Mouse (Mus musculus): ENCODE measurements around the gene Clcc1.
"Not testable (repeated sequence)": the region's sequence is repeated elsewhere in the genome, so short reads cannot be mapped to it uniquely, and the experiment has no call there.

Clcc1 gene

GRCm38 (mm10) chr3:108653710-108654379 is at the start of gene Clcc1:
TSS of gene Clcc1 (plus strand) at chr3:108653913.
- DNase-seq (ENCODE audit: low spot score) = peak; percentile 96

GRCm38 (mm10) chr3:108608906-108609305 is 44.8 kb upstream of the Clcc1 start:
- DNase-seq (ENCODE audit: low spot score) = no peak

- DNase-seq (ENCODE audit: low spot score) = no peak
Observed at GRCm38 (mm10) chr3:108634761-108635160, 19.0 kb upstream of the Clcc1 start.

GRCm38 (mm10) chr3:108639412-108639811 is 14.3 kb upstream of the Clcc1 start:
- no peak for DNase-seq (ENCODE audit: low spot score)

GRCm38 (mm10) chr3:108640998-108641397 is 12.7 kb upstream of the Clcc1 start:
- no peak for DNase-seq (ENCODE audit: low spot score)

- DNase-seq (ENCODE audit: low spot score) = no peak
Observed at GRCm38 (mm10) chr3:108644856-108645255, 8.9 kb upstream of the Clcc1 start.

- DNase-seq (ENCODE audit: low spot score) = no peak
Observed at GRCm38 (mm10) chr3:108646036-108646435, 7.7 kb upstream of the Clcc1 start.

GRCm38 (mm10) chr3:108647681-108648080 is 6.0 kb upstream of the Clcc1 start:
- DNase-seq (ENCODE audit: low spot score) = not testable (repeated sequence)

- peak; percentile 2 for DNase-seq (ENCODE audit: low spot score)
Observed at GRCm38 (mm10) chr3:108652866-108653642, 659 bp upstream of the Clcc1 start.

- no peak for DNase-seq (ENCODE audit: low spot score)
Observed at GRCm38 (mm10) chr3:108654566-108654965, 853 bp downstream of the Clcc1 start.

- no peak for DNase-seq (ENCODE audit: low spot score)
Observed at GRCm38 (mm10) chr3:108655486-108655885, 1.8 kb downstream of the Clcc1 start.

- no peak for DNase-seq (ENCODE audit: low spot score)
Observed at GRCm38 (mm10) chr3:108658612-108659011, 4.9 kb downstream of the Clcc1 start.

- no peak for DNase-seq (ENCODE audit: low spot score)
Observed at GRCm38 (mm10) chr3:108660941-108661340, 7.2 kb downstream of the Clcc1 start.

- no peak for DNase-seq (ENCODE audit: low spot score)
Observed at GRCm38 (mm10) chr3:108676616-108677015, 22.9 kb downstream of the Clcc1 start.

- DNase-seq (ENCODE audit: low spot score) = no peak
Observed at GRCm38 (mm10) chr3:108681004-108681403, 27.3 kb downstream of the Clcc1 start.

- not testable (repeated sequence) for DNase-seq (ENCODE audit: low spot score)
Observed at GRCm38 (mm10) chr3:108683597-108683996, 29.9 kb downstream of the Clcc1 start.

- DNase-seq (ENCODE audit: low spot score) = no peak
Observed at GRCm38 (mm10) chr3:108685701-108686100, 32.0 kb downstream of the Clcc1 start.

GRCm38 (mm10) chr3:108689015-108689441 is 35.3 kb downstream of the Clcc1 start:
- DNase-seq (ENCODE audit: low spot score) = no peak

- no peak for DNase-seq (ENCODE audit: low spot score)
Observed at GRCm38 (mm10) chr3:108689446-108689845, 35.7 kb downstream of the Clcc1 start.

- no peak for DNase-seq (ENCODE audit: low spot score)
Observed at GRCm38 (mm10) chr3:108689979-108690378, 36.3 kb downstream of the Clcc1 start.

GRCm38 (mm10) chr3:108694321-108694720 is 40.6 kb downstream of the Clcc1 start:
- DNase-seq (ENCODE audit: low spot score) = peak; percentile 36

GRCm38 (mm10) chr3:108698662-108699061 is 44.9 kb downstream of the Clcc1 start:
- no peak for DNase-seq (ENCODE audit: low spot score)

GRCm38 (mm10) chr3:108699786-108700185 is 46.1 kb downstream of the Clcc1 start:
- DNase-seq (ENCODE audit: low spot score) = no peak
